Mouse (Mus musculus) testis, postnatal 14 days (tissue): ENCODE data around the gene Rin1.
A peak's percentile ranks its signal among the peaks of the same experiment; 100 is the strongest.
"Not testable (repeated sequence)": the region's sequence is repeated elsewhere in the genome, so short reads cannot be mapped to it uniquely, and the experiment has no call there.

ENCODE experiments used
- DNase-seq: peaks from one replicate; pipeline ENCODE4 v3.0.0; 2021; ENCODE audit warnings: low spot score

Rin1 gene

GRCm38 (mm10) chr19:5050047-5050905, at the start of gene Rin1:
Gene Rin1 (plus strand): TSS chr19:5050481.
- no peak for DNase-seq

- peak; percentile 66 for DNase-seq
Measured at GRCm38 (mm10) chr19:5001666-5002406, 48.4 kb upstream of the Rin1 start.

GRCm38 (mm10) chr19:5003644-5004043, 46.6 kb upstream of the Rin1 start:
- DNase-seq: not testable (repeated sequence)

GRCm38 (mm10) chr19:5004925-5005324, 45.4 kb upstream of the Rin1 start:
- no peak for DNase-seq

GRCm38 (mm10) chr19:5013138-5013537, 37.1 kb upstream of the Rin1 start:
- DNase-seq: no peak

GRCm38 (mm10) chr19:5014961-5015398, 35.3 kb upstream of the Rin1 start:
- no peak for DNase-seq

GRCm38 (mm10) chr19:5016221-5016742, 34.0 kb upstream of the Rin1 start:
- DNase-seq: no peak

- DNase-seq: peak; percentile 65
Measured at GRCm38 (mm10) chr19:5016782-5017181, 33.5 kb upstream of the Rin1 start.

GRCm38 (mm10) chr19:5017611-5018010, 32.7 kb upstream of the Rin1 start:
- DNase-seq: no peak

- no peak for DNase-seq
Measured at GRCm38 (mm10) chr19:5018191-5018590, 32.1 kb upstream of the Rin1 start.

- DNase-seq: no peak
Measured at GRCm38 (mm10) chr19:5021416-5021815, 28.9 kb upstream of the Rin1 start.

GRCm38 (mm10) chr19:5023621-5024479, 26.4 kb upstream of the Rin1 start, which contains the start of gene Slc29a2:
Gene Slc29a2 (plus strand): TSS chr19:5023860.
- DNase-seq: peak; percentile 88

GRCm38 (mm10) chr19:5026111-5026510, 24.2 kb upstream of the Rin1 start:
- DNase-seq: no peak

GRCm38 (mm10) chr19:5032686-5033085, 17.6 kb upstream of the Rin1 start:
- no peak for DNase-seq

- no peak for DNase-seq
Measured at GRCm38 (mm10) chr19:5036577-5036976, 13.7 kb upstream of the Rin1 start.

- peak; percentile 77 for DNase-seq
Measured at GRCm38 (mm10) chr19:5037678-5038571, 12.4 kb upstream of the Rin1 start.

GRCm38 (mm10) chr19:5038709-5039156, 11.5 kb upstream of the Rin1 start, which contains the start of the genes B4gat1 and AC124502.3:
Gene B4gat1 (plus strand): TSS chr19:5038826.
Gene AC124502.3 (plus strand): TSS chr19:5038891.
- DNase-seq: peak; percentile 85

GRCm38 (mm10) chr19:5039301-5040114, 10.8 kb upstream of the Rin1 start:
- DNase-seq: no peak

GRCm38 (mm10) chr19:5040862-5041523, 9.3 kb upstream of the Rin1 start, which contains the start of gene Brms1:
Gene Brms1 (plus strand): TSS chr19:5041354.
- peak; percentile 94 for DNase-seq
